8 mouse cellular contexts compared by ENCODE assay signal in genomic region chr7:133636738-133637352, GRCm38 (mm10). TPM values are rescaled to one million over a fixed set of nuclear protein-coding genes. Genes with fewer than 3 reads are reported as not detected.
DNase-seq lines count a peak whose midpoint lies in the region; ATAC-seq and TF ChIP-seq lines count a peak whose summit lies in the region.

No protein-coding gene starts in this region.

- H3K9me3 ChIP-seq in ES-Bruce4 (replicated peaks; ENCODE audit: control insufficient read depth, insufficient read depth, low read length, poor library complexity, severe bottlenecking): no peaks in the 10 kb centered on the region
- H3K9me3 ChIP-seq in forebrain, embryonic 14.5 days (replicated peaks; ENCODE audit: control insufficient read depth, low read length): no peaks in the 10 kb centered on the region

- H3K9ac ChIP-seq in ES-Bruce4 (ENCODE audit: low read depth, poor library complexity, severe bottlenecking): peak overlapping the region; percentile 63
- H3K9ac ChIP-seq in forebrain, embryonic 14.5 days (ENCODE audit: low read length): peak overlapping the region; percentile 91

- 2% methylated on average over 21 of the region's 21 CpGs for WGBS in forebrain, embryonic 14.5 days
- WGBS in lung, adult 2 months: 2% methylated on average over 21 of the region's 21 CpGs

- peaks cover 21% of the 10 kb centered on the region for H3K36me3 ChIP-seq in ES-Bruce4 (ENCODE audit: control insufficient read depth, insufficient read depth, low read length, poor library complexity, severe bottlenecking)
- peaks cover 18% of the 10 kb centered on the region for H3K36me3 ChIP-seq in forebrain, embryonic 14.5 days (ENCODE audit: control insufficient read depth, insufficient read depth, low read length)

- peak; percentile 52 for ATAC-seq in cerebellum, adult (ENCODE audit: insufficient number of reproducible peaks, low FRiP score, low TSS enrichment)
- peak; percentile 45 for ATAC-seq in forebrain, embryonic 14.5 days
- peak; percentile 62 for ATAC-seq in neutrophil, adult 5-6 weeks (ENCODE audit: extremely low read depth, insufficient number of reproducible peaks, low FRiP score, poor library complexity, severe bottlenecking)

- peak; percentile 80 for TF ChIP-seq CTCF in ES-Bruce4 (IDR thresholded peaks at IDR 0.05; ENCODE audit: low read depth, low read length)
- TF ChIP-seq CTCF in lung, adult 2 months (IDR thresholded peaks at IDR 0.05; ENCODE audit: insufficient read depth, low read length): peak; percentile 90

- H3K4me3 ChIP-seq in ES-Bruce4 (ENCODE audit: low read depth, low read length): peak overlapping the region; percentile 72
- peak overlapping the region; percentile 94 for H3K4me3 ChIP-seq in forebrain, embryonic 14.5 days (ENCODE audit: low read depth, low read length)
- H3K4me3 ChIP-seq in lung, adult 2 months (replicated peaks; ENCODE audit: extremely low read depth, low read depth, low read length): peak overlapping the region; percentile 57

- intact Hi-C loops in heart, postnatal 25 days (cut with DNase I): loop anchor here (5.0 kb wide), 1 partner anchor 605 kb away; no protein-coding TSS in a partner anchor

- no peak for TF ChIP-seq POLR2A in ES-Bruce4 (IDR thresholded peaks at IDR 0.05; ENCODE audit: insufficient read depth, low read length)
- TF ChIP-seq POLR2A in lung, adult 2 months (IDR thresholded peaks at IDR 0.05; ENCODE audit: borderline replicate concordance, extremely low read depth, low read depth, low read length): no peak

- peak; percentile 92 for DNase-seq in forebrain, embryonic 14.5 days (ENCODE audit: low spot score)
- DNase-seq in heart, postnatal 25 days (ENCODE audit: low spot score): peak; percentile 49
- peak; percentile 85 to 95 for DNase-seq in layer of hippocampus, adult 18-20 months (ENCODE audit: low spot score in 2 of 2)
- DNase-seq in lung, adult 2 months: peak; percentile 87
- peak; percentile 70 to 78 for DNase-seq in thymus, adult 18-20 months

- H3K27ac ChIP-seq in ES-Bruce4 (ENCODE audit: insufficient read depth, low read length): peak overlapping the region; percentile 14; the same call in 1 of the 2 replicates
- peak overlapping the region; percentile 86 for H3K27ac ChIP-seq in forebrain, embryonic 14.5 days (ENCODE audit: low read depth, low read length)

- 0 out of 2 replicates have a peak, but pooled peaks have one; percentile 19 for TF ChIP-seq EP300 in ES-Bruce4 (IDR thresholded peaks at IDR 0.05; ENCODE audit: insufficient read depth, low read depth, low read length)

- peak overlapping the region; percentile 73 for H3K4me2 ChIP-seq in forebrain, embryonic 14.5 days (ENCODE audit: low read length)

- no peaks in the 10 kb centered on the region for H3K4me1 ChIP-seq in ES-Bruce4 (ENCODE audit: control insufficient read depth, insufficient read depth, low read length)
- peaks cover 3% of the 10 kb centered on the region; the same call in 1 of the 2 replicates for H3K4me1 ChIP-seq in forebrain, embryonic 14.5 days (ENCODE audit: control insufficient read depth, insufficient read depth, low read length)
- H3K4me1 ChIP-seq in lung, adult 2 months (ENCODE audit: control insufficient read depth, insufficient read depth, low read length): peaks cover 3% of the 10 kb centered on the region; the same call in 1 of the 2 replicates

- H3K27me3 ChIP-seq in ES-Bruce4 (ENCODE audit: control insufficient read depth, insufficient read depth, low read length, poor library complexity, severe bottlenecking): no peaks in the 10 kb centered on the region
- no peaks in the 10 kb centered on the region for H3K27me3 ChIP-seq in forebrain, embryonic 14.5 days (replicated peaks; ENCODE audit: control insufficient read depth, insufficient read depth, low read length)

RNA-seq across cellular contexts. Expression of gene Edrf1, which starts 0.5 kb away (rescaled TPM):
- 26.1 and 28.9 TPM in 2 replicates for polyA plus RNA-seq in ES-Bruce4 (2011; ENCODE audit: insufficient read depth, insufficient read length, low read depth, missing spikeins)
- 22.8 and 26.2 TPM in 2 replicates for polyA plus RNA-seq in forebrain, embryonic 14.5 days (2014; fragmentation: Nextera tagmentation; extraction: Ambion mirVana)
- 10 to 100 TPM; 10.9 to 11.8 TPM for total RNA-seq in heart, postnatal 25 days (2021)
- 10 to 100 TPM; 27.9 to 28.9 TPM for total RNA-seq in layer of hippocampus, adult 18-20 months (2021)
- 6.4 and 9.1 TPM in 2 replicates for polyA plus RNA-seq in lung, adult 2 months (2012; rRNA removed)
- total RNA-seq in neutrophil, adult 5-6 weeks (2017): 58.2 and 71.7 TPM in 2 replicates

RNA-seq across cellular contexts. Expression of gene Tex36, which starts 34.9 kb away (rescaled TPM):
- polyA plus RNA-seq in ES-Bruce4 (2011; ENCODE audit: insufficient read depth, insufficient read length, low read depth, missing spikeins): not detected in 2 replicates
- polyA plus RNA-seq in forebrain, embryonic 14.5 days (2014; fragmentation: Nextera tagmentation; extraction: Ambion mirVana): not detected in 2 replicates
- total RNA-seq in heart, postnatal 25 days (2021): not detected
- total RNA-seq in layer of hippocampus, adult 18-20 months (2021): not detected
- not detected in 2 replicates for polyA plus RNA-seq in lung, adult 2 months (2012; rRNA removed)
- not detected in 2 replicates for total RNA-seq in neutrophil, adult 5-6 weeks (2017)

RNA-seq across cellular contexts. Expression of gene Mmp21, which starts 43.0 kb away (rescaled TPM):
- polyA plus RNA-seq in ES-Bruce4 (2011; ENCODE audit: insufficient read depth, insufficient read length, low read depth, missing spikeins): not detected in 2 replicates
- polyA plus RNA-seq in forebrain, embryonic 14.5 days (2014; fragmentation: Nextera tagmentation; extraction: Ambion mirVana): not detected in 2 replicates
- not detected for total RNA-seq in heart, postnatal 25 days (2021)
- under 1 TPM; 0.20 to 0.25 TPM for total RNA-seq in layer of hippocampus, adult 18-20 months (2021)
- polyA plus RNA-seq in lung, adult 2 months (2012; rRNA removed): not detected in 2 replicates
- total RNA-seq in neutrophil, adult 5-6 weeks (2017): not detected in 2 replicates

Comparison
In these comparisons a context has a peak if more than half of its experiments do, and no peak if none do; other contexts are left out.
1. Peak in every context shown above with its lines: DNase-seq, ATAC-seq, H3K4me3 ChIP-seq and H3K27ac ChIP-seq.